Comparison of ENCODE assay signal across 19 mouse cellular contexts in the genomic region with DNA sequence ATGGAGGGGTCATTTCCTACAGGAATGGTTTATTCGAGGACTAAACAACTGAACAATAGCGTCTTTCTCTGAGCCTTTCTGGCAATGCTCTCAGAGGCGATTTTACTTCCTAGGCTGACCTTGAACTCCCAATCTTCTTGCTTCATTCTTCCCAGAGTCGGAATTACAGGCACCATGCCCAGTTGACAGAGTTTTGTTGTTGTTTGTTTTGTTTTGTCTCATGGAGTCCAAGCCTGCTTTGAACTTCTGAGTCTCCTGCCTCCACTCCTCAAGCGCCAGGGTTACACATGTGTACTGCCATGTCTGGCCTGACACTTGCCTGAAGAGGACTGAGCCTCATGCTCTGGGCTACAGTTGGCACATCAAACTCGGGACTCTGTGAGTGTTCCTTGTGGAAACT. TPM values are rescaled to one million over a fixed set of nuclear protein-coding genes. Genes with fewer than 3 reads are reported as not detected.
DNase-seq lines count a peak whose midpoint lies in the region; ATAC-seq lines count a peak whose summit lies in the region.
"Had no signal": no experiment of that assay in that cellular context is flagged by ENCODE, and none has a peak within 500 bp of the region (broad histone marks: within the 10 kb centered on the region; RNA-seq: fewer than 3 reads in every experiment).

No protein-coding gene starts in this region.

- H3K27me3 ChIP-seq in midbrain, embryonic 11.5 days (ENCODE audit: control insufficient read depth, insufficient read depth, low read length): no peaks in the 10 kb centered on the region
- H3K27me3 ChIP-seq in midbrain, embryonic 10.5 days (ENCODE audit: low read depth, poor library complexity, severe bottlenecking): peaks cover 47% of the 10 kb centered on the region
- H3K27me3 ChIP-seq: forebrain, embryonic 15.5 days had no signal

- no peak overlapping the region for H3K9ac ChIP-seq in midbrain, embryonic 11.5 days (ENCODE audit: low read length)
- H3K9ac ChIP-seq: forebrain, embryonic 12.5 days; forebrain, embryonic 15.5 days; forebrain, postnatal 0 days had no signal

- 68% methylated on average over 6 of the region's 6 CpGs for WGBS in midbrain, embryonic 11.5 days
- WGBS in midbrain, embryonic 10.5 days: 79% methylated on average over 6 of the region's 6 CpGs

- DNase-seq in midbrain, embryonic 11.5 days (ENCODE audit: low spot score, missing footprints): peak; percentile 73
- no peak for DNase-seq in midbrain, embryonic 10.5 days (ENCODE audit: low spot score)
- DNase-seq in adipocyte (ENCODE audit: low spot score): peak; percentile 58
- no peak for DNase-seq in embryo, embryonic 10 days (ENCODE audit: low spot score)
- DNase-seq: adrenal gland, adult 8-10 months; adrenal gland, postnatal 14 days; adrenal gland, postnatal 36 days; cerebellum, adult 11 months; cerebellum, adult 18-20 months; cerebellum, adult 8-10 months; cerebellum, adult 9-11 months; cerebellum, postnatal 14 days; cerebellum, postnatal 36 days; forebrain, postnatal 0 days had no signal

- no peak overlapping the region for H3K27ac ChIP-seq in midbrain, embryonic 11.5 days (ENCODE audit: low read depth, low read length)
- no peak overlapping the region for H3K27ac ChIP-seq in midbrain, embryonic 10.5 days (replicated peaks)
- H3K27ac ChIP-seq in brown adipose tissue, adult 24 weeks (replicated peaks; ENCODE audit: low read depth, low read length): peak overlapping the region; percentile 10; the same call in 1 of the 2 replicates
- H3K27ac ChIP-seq: embryonic facial prominence, embryonic 10.5 days; embryonic facial prominence, embryonic 12.5 days; forebrain, embryonic 12.5 days; forebrain, embryonic 15.5 days had no signal

- no peak overlapping the region for H3K4me3 ChIP-seq in midbrain, embryonic 11.5 days (ENCODE audit: low read depth, low read length)
- no peak overlapping the region for H3K4me3 ChIP-seq in midbrain, embryonic 10.5 days
- H3K4me3 ChIP-seq in brown adipose tissue, adult 24 weeks (ENCODE audit: insufficient read depth, low read depth, low read length): no peak overlapping the region
- H3K4me3 ChIP-seq: embryonic facial prominence, embryonic 10.5 days; embryonic facial prominence, embryonic 12.5 days; forebrain, embryonic 12.5 days; forebrain, embryonic 15.5 days had no signal

- H3K4me2 ChIP-seq in midbrain, embryonic 11.5 days: no peak overlapping the region
- H3K4me2 ChIP-seq: embryonic facial prominence, embryonic 12.5 days; forebrain, embryonic 12.5 days; forebrain, embryonic 15.5 days had no signal

- H3K4me1 ChIP-seq in midbrain, embryonic 11.5 days (ENCODE audit: control insufficient read depth, insufficient read depth, low read length): peaks cover 17% of the 10 kb centered on the region
- H3K4me1 ChIP-seq in midbrain, embryonic 10.5 days: peaks cover 20% of the 10 kb centered on the region
- H3K4me1 ChIP-seq in brown adipose tissue, adult 24 weeks (ENCODE audit: control insufficient read depth, insufficient read depth, insufficient read length, low read length): peaks cover 27% of the 10 kb centered on the region

- H3K36me3 ChIP-seq in midbrain, embryonic 11.5 days (ENCODE audit: control insufficient read depth, insufficient read depth, low read length): no peaks in the 10 kb centered on the region
- H3K36me3 ChIP-seq in midbrain, embryonic 10.5 days: no peaks in the 10 kb centered on the region
- H3K36me3 ChIP-seq: embryonic facial prominence, embryonic 10.5 days; embryonic facial prominence, embryonic 12.5 days; forebrain, embryonic 12.5 days; forebrain, embryonic 15.5 days had no signal

- no peak for ATAC-seq in midbrain, embryonic 11.5 days (ENCODE audit: low FRiP score)
- ATAC-seq: forebrain, embryonic 15.5 days; forebrain, postnatal 0 days had no signal

- no peaks in the 10 kb centered on the region for H3K9me3 ChIP-seq in midbrain, embryonic 11.5 days (ENCODE audit: control insufficient read depth, low read length)
- H3K9me3 ChIP-seq in midbrain, embryonic 10.5 days (replicated peaks): no peaks in the 10 kb centered on the region
- H3K9me3 ChIP-seq: embryonic facial prominence, embryonic 10.5 days; embryonic facial prominence, embryonic 12.5 days; forebrain, embryonic 12.5 days; forebrain, embryonic 15.5 days had no signal

RNA-seq across cellular contexts. Expression of a gene that starts 5.2 kb away (rescaled TPM):
- polyA plus RNA-seq in midbrain, embryonic 11.5 days (2014; fragmentation: Nextera tagmentation; extraction: Ambion mirVana): 1.6 and 1.9 TPM in 2 replicates
- polyA plus RNA-seq in midbrain, embryonic 10.5 days (2016; fragmentation: Nextera tagmentation; extraction: Ambion mirVana): 0.86 and 1.7 TPM in 2 replicates
- not detected in 2 replicates for polyA plus RNA-seq in brown adipose tissue, adult 24 weeks (2012; ENCODE audit: insufficient read depth, insufficient read length, missing spikeins)

RNA-seq across cellular contexts. Expression of a gene that starts 8.2 kb away (rescaled TPM):
- polyA plus RNA-seq in midbrain, embryonic 11.5 days (2014; fragmentation: Nextera tagmentation; extraction: Ambion mirVana): 1.1 and 1.7 TPM in 2 replicates
- polyA plus RNA-seq in midbrain, embryonic 10.5 days (2016; fragmentation: Nextera tagmentation; extraction: Ambion mirVana): 0.31 and 0.67 TPM in 2 replicates
- 237 and 366 TPM in 2 replicates for polyA plus RNA-seq in brown adipose tissue, adult 24 weeks (2012; ENCODE audit: insufficient read depth, insufficient read length, missing spikeins)

Comparison
In these comparisons a context has a peak if more than half of its experiments do, and no peak if none do; other contexts are left out.
1. DNase-seq: peak in midbrain, embryonic 11.5 days (single experiment) and adipocyte (single experiment); none in midbrain, embryonic 10.5 days (single experiment) and embryo, embryonic 10 days (single experiment).
2. RNA of a gene that starts 8.2 kb away (polyA plus RNA-seq): 237 to 366 TPM in brown adipose tissue, adult 24 weeks; 1.1 to 1.7 TPM in midbrain, embryonic 11.5 days and 0.31 to 0.67 TPM in midbrain, embryonic 10.5 days; every median in the first group is over 10 times any median in the second.